Mouse (Mus musculus) layer of hippocampus, adult 18-20 months (tissue): Measurements from ENCODE around the gene Crtc3. TPM values are rescaled to one million over a fixed set of nuclear protein-coding genes. Genes with fewer than 3 reads are reported as not detected.

Source experiments
- DNase-seq, 2 experiments: peaks; one replicate each; pipeline ENCODE4 v3.0.0; 2022; ENCODE audit warnings: low spot score in 2 of 2
- total RNA-seq, 2 experiments: library from RNA; stranded (reverse); gene quantifications; 2 replicates each; pipeline ENCODE4 v1.2.3; 2021

The Crtc3 gene
- total RNA-seq, 2 experiments from 2014 or later: 20.2 to 20.8 TPM

- peak; percentile 62 to 79 for DNase-seq
These were observed 739 bp downstream of the Crtc3 start for GRCm38 (mm10) chr7:80687721-80688555.

GRCm38 (mm10) chr7:80685639-80686038, 3.0 kb downstream of the Crtc3 start:
- no peak for DNase-seq

- no peak for DNase-seq
These were observed 6.0 kb downstream of the Crtc3 start for GRCm38 (mm10) chr7:80682630-80683029.

GRCm38 (mm10) chr7:80680218-80680847, 8.3 kb downstream of the Crtc3 start:
- DNase-seq: no peak

GRCm38 (mm10) chr7:80672323-80672722, 16.4 kb downstream of the Crtc3 start:
- DNase-seq: no peak

- DNase-seq: no peak
These were observed 17.8 kb downstream of the Crtc3 start for GRCm38 (mm10) chr7:80670889-80671288.

GRCm38 (mm10) chr7:80667190-80667589, 21.5 kb downstream of the Crtc3 start:
- no peak for DNase-seq

- DNase-seq: no peak
These were observed 22.3 kb downstream of the Crtc3 start for GRCm38 (mm10) chr7:80666198-80666915.

GRCm38 (mm10) chr7:80661082-80661481, 27.6 kb downstream of the Crtc3 start:
- DNase-seq: no peak

- peak; percentile 75 to 90 for DNase-seq
These were observed 28.1 kb downstream of the Crtc3 start for GRCm38 (mm10) chr7:80660619-80661018.

GRCm38 (mm10) chr7:80657896-80658295, 30.8 kb downstream of the Crtc3 start:
- DNase-seq: no peak

- peak; percentile 48 to 84 for DNase-seq
These were observed 33.2 kb downstream of the Crtc3 start for GRCm38 (mm10) chr7:80655350-80656013.

- DNase-seq: no peak
These were observed 33.8 kb downstream of the Crtc3 start for GRCm38 (mm10) chr7:80654926-80655325.

- no peak for DNase-seq
These were observed 34.3 kb downstream of the Crtc3 start for GRCm38 (mm10) chr7:80654393-80654792.

GRCm38 (mm10) chr7:80653971-80654370, 34.7 kb downstream of the Crtc3 start:
- DNase-seq: no peak

GRCm38 (mm10) chr7:80653077-80653476, 35.6 kb downstream of the Crtc3 start:
- no peak for DNase-seq

GRCm38 (mm10) chr7:80652289-80652688, 36.4 kb downstream of the Crtc3 start:
- DNase-seq: no peak

- peak in 1 of 2 experiments; percentile 69 for DNase-seq
These were observed 41.2 kb downstream of the Crtc3 start for GRCm38 (mm10) chr7:80647437-80647871.

- no peak for DNase-seq
These were observed 42.3 kb downstream of the Crtc3 start for GRCm38 (mm10) chr7:80646093-80647025.
